Mouse (Mus musculus) Muller cell, postnatal 12 days (primary cell): ENCODE data around the gene Olfr573-ps1.

Experiments
- DNase-seq: peaks from one replicate; pipeline ENCODE4 v3.0.0-alpha.2; 2015; ENCODE audit errors: inconsistent ontology term

The Olfr573-ps1 gene

GRCm38 (mm10) chr7:102942475-102942874 is at the start of gene Olfr573-ps1:
TSS of gene Olfr573-ps1 (minus strand) at chr7:102942575.
- no peak for DNase-seq

- DNase-seq: no peak
Observed at GRCm38 (mm10) chr7:102989224-102989623, 46.8 kb upstream of the Olfr573-ps1 start, which contains the start of gene Olfr578. TSS of gene Olfr578 (minus strand) at chr7:102989324.

- DNase-seq: no peak
Observed at GRCm38 (mm10) chr7:102975843-102976242, 33.5 kb upstream of the Olfr573-ps1 start, which contains the start of gene Olfr577. TSS of gene Olfr577 (minus strand) at chr7:102975943.

- DNase-seq: no peak
Observed at GRCm38 (mm10) chr7:102974399-102974798, 32.0 kb upstream of the Olfr573-ps1 start.

- DNase-seq: no peak
Observed at GRCm38 (mm10) chr7:102962360-102962759, 20.0 kb upstream of the Olfr573-ps1 start, which contains the start of gene Olfr576. TSS of gene Olfr576 (plus strand) at chr7:102962660.

GRCm38 (mm10) chr7:102958593-102958992 is 16.2 kb upstream of the Olfr573-ps1 start, which contains the start of gene Olfr575:
TSS of gene Olfr575 (minus strand) at chr7:102958775.
- no peak for DNase-seq

GRCm38 (mm10) chr7:102958137-102958536 is 15.8 kb upstream of the Olfr573-ps1 start:
- no peak for DNase-seq

GRCm38 (mm10) chr7:102950732-102951131 is 8.4 kb upstream of the Olfr573-ps1 start:
- DNase-seq: no peak

GRCm38 (mm10) chr7:102948167-102948566 is 5.8 kb upstream of the Olfr573-ps1 start, which contains the start of gene Olfr574:
TSS of gene Olfr574 (plus strand) at chr7:102948467.
- DNase-seq: no peak

- DNase-seq: no peak
Observed at GRCm38 (mm10) chr7:102943417-102943816, 1.0 kb upstream of the Olfr573-ps1 start.

- no peak for DNase-seq
Observed at GRCm38 (mm10) chr7:102927105-102927504, 15.3 kb downstream of the Olfr573-ps1 start.

GRCm38 (mm10) chr7:102924109-102924508 is 18.3 kb downstream of the Olfr573-ps1 start, which contains the start of gene Olfr572:
TSS of gene Olfr572 (plus strand) at chr7:102924409.
- DNase-seq: no peak

- peak; percentile 4 for DNase-seq
Observed at GRCm38 (mm10) chr7:102919632-102920031, 22.7 kb downstream of the Olfr573-ps1 start.

GRCm38 (mm10) chr7:102917032-102917875 is 25.1 kb downstream of the Olfr573-ps1 start, which contains the start of gene Olfr571:
TSS of gene Olfr571 (minus strand) at chr7:102917536.
- DNase-seq: no peak

GRCm38 (mm10) chr7:102916405-102916804 is 26.0 kb downstream of the Olfr573-ps1 start:
- DNase-seq: no peak

GRCm38 (mm10) chr7:102915261-102915660 is 27.1 kb downstream of the Olfr573-ps1 start:
- no peak for DNase-seq
